Mouse (Mus musculus) myocyte (in vitro differentiated cells): ENCODE data around the gene Gpc5.

Experiments
- E2F4 ChIP-seq: IDR thresholded peaks from one replicate; pipeline ENCODE4 v1.6.1; 2011; ENCODE audit warnings: mild to moderate bottlenecking, control low read depth, moderate library complexity; ENCODE audit not compliant: insufficient read depth
- MAX ChIP-seq: IDR thresholded peaks from one replicate; pipeline ENCODE4 v1.6.1; 2011; ENCODE audit warnings: low read depth, mild to moderate bottlenecking, control low read depth
- MYOG ChIP-seq, 3 experiments: IDR thresholded peaks; one replicate each; pipeline ENCODE4 v1.6.1; 2011; ENCODE audit warnings: control low read depth in 2 of 3, low read depth in 2 of 3, mild to moderate bottlenecking in 2 of 3; ENCODE audit not compliant: insufficient read length in 2 of 3, control insufficient read depth in 1 of 3, insufficient read depth in 1 of 3
- SRF ChIP-seq: IDR thresholded peaks from one replicate; pipeline ENCODE4 v1.6.1; 2011; ENCODE audit warnings: low read depth; ENCODE audit not compliant: control insufficient read depth, insufficient read length
- TCF12 ChIP-seq: IDR thresholded peaks from one replicate; pipeline ENCODE4 v1.6.1; 2011; ENCODE audit warnings: mild to moderate bottlenecking, control low read depth; ENCODE audit not compliant: poor library complexity, insufficient read depth, severe bottlenecking
- USF1 ChIP-seq: IDR thresholded peaks from one replicate; pipeline ENCODE4 v1.6.1; 2011; ENCODE audit warnings: low read depth, mild to moderate bottlenecking, control low read depth, moderate library complexity

- TF ChIP-seq USF1, result no peak
- TF ChIP-seq MYOG (IDR thresholded peaks at IDR 0.05; ENCODE audit: control insufficient read depth in 1 of 3, insufficient read depth in 1 of 3, insufficient read length in 2 of 3, low read depth in 2 of 3), result no peak
- no peak for TF ChIP-seq TCF12
- TF ChIP-seq E2F4, result no peak
- no peak for TF ChIP-seq MAX
- TF ChIP-seq SRF, result no peak
Observed at GRCm38 (mm10) chr14:115614154-115614553, 522.1 kb downstream of the Gpc5 start.
